Comparison of ENCODE assay signal across 8 mouse cellular contexts in the genomic region with DNA sequence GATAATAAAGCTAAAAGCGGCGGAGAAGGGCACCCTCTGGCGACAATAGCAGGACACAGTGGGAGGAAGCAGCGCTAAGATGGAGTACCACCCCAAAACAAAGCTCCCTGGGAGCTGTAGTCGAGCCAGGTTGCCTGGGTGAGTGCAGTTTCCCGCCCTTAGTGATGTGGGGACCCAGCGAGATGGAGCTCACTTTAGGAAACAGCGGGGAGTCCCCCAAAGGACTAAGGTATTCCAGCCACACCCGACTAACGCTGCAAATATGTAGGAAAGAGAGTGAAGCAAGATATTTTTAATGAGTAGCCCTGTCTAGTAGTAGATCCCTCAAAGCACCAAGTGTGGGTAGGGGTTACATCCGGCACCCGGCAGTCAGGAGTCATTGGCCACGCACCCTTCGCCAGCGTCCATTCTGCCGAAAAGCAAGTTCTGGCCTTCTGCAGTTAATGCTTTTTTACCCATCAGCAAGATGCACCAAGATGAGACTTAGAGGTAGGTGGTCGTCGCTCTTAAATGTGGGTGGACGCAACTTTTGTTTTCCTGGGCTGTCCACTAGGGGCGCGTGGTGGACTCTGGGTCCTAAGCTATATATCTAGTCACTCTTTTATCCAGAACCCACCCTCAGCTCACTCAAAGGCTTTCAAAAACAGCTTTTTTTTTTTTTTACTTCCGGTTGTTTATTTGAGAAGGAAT. TPM values are rescaled to one million over a fixed set of nuclear protein-coding genes. Genes with fewer than 3 reads are reported as not detected.
DNase-seq lines count a peak whose midpoint lies in the region; ATAC-seq and TF ChIP-seq lines count a peak whose summit lies in the region.

A gene (plus strand): TSS at position 161 of the 690 bp plus-strand sequence.

- peak within 1 kb of the TSS; percentile 51 for H3K4me3 ChIP-seq in heart, embryonic 11.5 days (ENCODE audit: low read depth, low read length)
- peak within 1 kb of the TSS; percentile 60 for H3K4me3 ChIP-seq in kidney, embryonic 16.5 days (ENCODE audit: low read length)
- H3K4me3 ChIP-seq in liver, embryonic 11.5 days (ENCODE audit: low read depth, low read length), result peak within 1 kb of the TSS; percentile 50
- peak within 1 kb of the TSS; percentile 33 for H3K4me3 ChIP-seq in myocyte

- WGBS in heart, embryonic 11.5 days (ENCODE audit: insufficient replicate concordance), result 2% methylated on average over 22 of the region's 22 CpGs
- WGBS in kidney, embryonic 16.5 days, result under 1% methylated on average over 22 of the region's 22 CpGs
- under 1% methylated on average over 22 of the region's 22 CpGs for WGBS in liver, embryonic 11.5 days

- no peak within 1 kb of the TSS for H3ac ChIP-seq in myocyte (ENCODE audit: control insufficient read depth, insufficient read length)

- H3K9me3 ChIP-seq in heart, embryonic 11.5 days (replicated peaks; ENCODE audit: control insufficient read depth, low read length), result no peaks in the 10 kb centered on the region
- H3K9me3 ChIP-seq in kidney, embryonic 16.5 days (ENCODE audit: low read length), result no peaks in the 10 kb centered on the region
- no peaks in the 10 kb centered on the region for H3K9me3 ChIP-seq in liver, embryonic 11.5 days (ENCODE audit: control insufficient read depth, low read length)

- H3K27ac ChIP-seq in heart, embryonic 11.5 days (ENCODE audit: low read depth, low read length), result peak within 1 kb of the TSS; percentile 46; the same call in 1 of the 2 replicates
- peak within 1 kb of the TSS; percentile 77; the same call in 1 of the 2 replicates for H3K27ac ChIP-seq in kidney, embryonic 16.5 days (ENCODE audit: low read length)
- no peak within 1 kb of the TSS for H3K27ac ChIP-seq in liver, embryonic 11.5 days (ENCODE audit: low read depth, low read length)

- H3K9ac ChIP-seq in heart, embryonic 11.5 days (ENCODE audit: low read depth, low read length), result peak within 1 kb of the TSS; percentile 63
- H3K9ac ChIP-seq in kidney, embryonic 16.5 days (replicated peaks; ENCODE audit: low read length), result peak within 1 kb of the TSS; percentile 54
- peak within 1 kb of the TSS; percentile 55; the same call in 1 of the 2 replicates for H3K9ac ChIP-seq in liver, embryonic 11.5 days (ENCODE audit: low read depth, low read length)

- no peaks in the 10 kb centered on the region for H3K27me3 ChIP-seq in heart, embryonic 11.5 days (ENCODE audit: control insufficient read depth, insufficient read depth, low read length)
- H3K27me3 ChIP-seq in kidney, embryonic 16.5 days (ENCODE audit: insufficient read depth, low read length), result no peaks in the 10 kb centered on the region
- H3K27me3 ChIP-seq in liver, embryonic 11.5 days (replicated peaks; ENCODE audit: control insufficient read depth, insufficient read depth, low read length), result no peaks in the 10 kb centered on the region
- no peaks in the 10 kb centered on the region for H3K27me3 ChIP-seq in myocyte (ENCODE audit: control insufficient read depth, insufficient read depth, insufficient read length)

- TF ChIP-seq CTCF in brain, embryonic 14.5 days (IDR thresholded peaks at IDR 0.05; ENCODE audit: borderline replicate concordance, extremely low read depth, insufficient read depth, insufficient read length), result peak; percentile 78

- peak; percentile 22; the same call in 1 of the 2 replicates for TF ChIP-seq POLR2A in brain, embryonic 14.5 days (IDR thresholded peaks at IDR 0.05; ENCODE audit: borderline replicate concordance, extremely low read depth, insufficient read depth, insufficient read length, poor library complexity, severe bottlenecking)
- TF ChIP-seq POLR2A in myocyte (IDR thresholded peaks at IDR 0.05; ENCODE audit: insufficient read length, low read depth), result peak; percentile 25

- ATAC-seq in erythroblast, adult 5-6 weeks (replicated peaks; ENCODE audit: low FRiP score, poor library complexity, severe bottlenecking), result peak; percentile 89
- ATAC-seq in heart, embryonic 11.5 days (replicated peaks; ENCODE audit: insufficient number of reproducible peaks, low FRiP score, low TSS enrichment), result peak; percentile 85
- ATAC-seq in kidney, embryonic 16.5 days (ENCODE audit: low FRiP score, low TSS enrichment), result peak; percentile 95
- peak; percentile 97 for ATAC-seq in liver, embryonic 11.5 days (replicated peaks; ENCODE audit: low FRiP score)

- H3K36me3 ChIP-seq in heart, embryonic 11.5 days (ENCODE audit: control insufficient read depth, insufficient read depth, low read length), result no peaks in the 10 kb centered on the region
- no peaks in the 10 kb centered on the region for H3K36me3 ChIP-seq in kidney, embryonic 16.5 days (ENCODE audit: insufficient read depth, low read length)
- H3K36me3 ChIP-seq in liver, embryonic 11.5 days (ENCODE audit: control insufficient read depth, insufficient read depth, low read length), result no peaks in the 10 kb centered on the region
- no peaks in the 10 kb centered on the region for H3K36me3 ChIP-seq in myocyte (ENCODE audit: control insufficient read depth, insufficient read depth)

- H3K4me1 ChIP-seq in heart, embryonic 11.5 days (ENCODE audit: control insufficient read depth, insufficient read depth, low read length), result peaks cover 14% of the 10 kb centered on the region; the same call in 1 of the 2 replicates
- H3K4me1 ChIP-seq in kidney, embryonic 16.5 days (ENCODE audit: insufficient read depth, low read length), result peaks cover 24% of the 10 kb centered on the region
- peaks cover 5% of the 10 kb centered on the region; the same call in 1 of the 2 replicates for H3K4me1 ChIP-seq in liver, embryonic 11.5 days (replicated peaks; ENCODE audit: control insufficient read depth, insufficient read depth, low read length)

- peak; percentile 88 for DNase-seq in CD4-positive, CD25-positive, alpha-beta regulatory T cell, adult 2 months (ENCODE audit: low read depth, low spot score)
- DNase-seq in brain, embryonic 14.5 days (ENCODE audit: low read depth), result peak; percentile 92
- peak; percentile 79 for DNase-seq in liver, embryonic 11.5 days (ENCODE audit: low spot score)
- peak; percentile 65 to 78 for DNase-seq in spleen, postnatal 4 days (ENCODE audit: low spot score in 2 of 2)

- H3K79me2 ChIP-seq in myocyte (ENCODE audit: control insufficient read depth, insufficient read depth), result no peaks in the 10 kb centered on the region

- peak within 1 kb of the TSS; percentile 67 for H3K4me2 ChIP-seq in heart, embryonic 11.5 days
- peak within 1 kb of the TSS; percentile 73 for H3K4me2 ChIP-seq in kidney, embryonic 16.5 days (replicated peaks; ENCODE audit: low read depth, low read length)
- H3K4me2 ChIP-seq in liver, embryonic 11.5 days, result peak within 1 kb of the TSS; percentile 71
- peak within 1 kb of the TSS; percentile 69 for H3K4me2 ChIP-seq in myocyte (ENCODE audit: low read depth)

TF ChIP-seq in myocyte, 11 proteins besides CTCF, POLR2A, EP300 and RAD21:
- TF ChIP-seq TCF3 (IDR thresholded peaks at IDR 0.05; ENCODE audit: insufficient read length, low read depth) (no peak), USF1 (IDR thresholded peaks at IDR 0.05; ENCODE audit: low read depth) (no peak), CEBPB (IDR thresholded peaks at IDR 0.05; ENCODE audit: insufficient read depth, poor library complexity, severe bottlenecking) (no peak), MYOG (IDR thresholded peaks at IDR 0.05; ENCODE audit: control insufficient read depth in 1 of 3, insufficient read depth in 1 of 3, insufficient read length in 2 of 3, low read depth in 2 of 3) (no peak), SRF (IDR thresholded peaks at IDR 0.05; ENCODE audit: control insufficient read depth, insufficient read length, low read depth) (no peak)

RNA-seq across cellular contexts. Expression of the gene that starts here (rescaled TPM):
- 2.8 and 2.9 TPM in 2 replicates for polyA plus RNA-seq in brain, embryonic 14.5 days (2012; rRNA removed)
- 3.3 and 3.8 TPM in 2 replicates for total RNA-seq in erythroblast, adult 5-6 weeks (2015; ENCODE audit: low replicate concordance)
- 6.3 and 6.8 TPM in 2 replicates for total RNA-seq in erythroblast, adult 5-6 weeks (2017; ENCODE audit: low replicate concordance)
- polyA plus RNA-seq in heart, embryonic 11.5 days (2014; fragmentation: Nextera tagmentation; extraction: Ambion mirVana), result 5.6 and 6.4 TPM in 2 replicates
- 11.5 and 11.8 TPM in 2 replicates for polyA plus RNA-seq in kidney, embryonic 16.5 days (2015; fragmentation: Nextera tagmentation; extraction: Ambion mirVana)
- polyA plus RNA-seq in liver, embryonic 11.5 days (2014; fragmentation: Nextera tagmentation; extraction: Ambion mirVana), result 5.2 and 5.8 TPM in 2 replicates
- polyA plus RNA-seq in myocyte (2012; fragmentation: generic; extraction: Trizol), result 1.8 TPM
